28 mouse cellular contexts compared by ENCODE assay signal in the genomic region with DNA sequence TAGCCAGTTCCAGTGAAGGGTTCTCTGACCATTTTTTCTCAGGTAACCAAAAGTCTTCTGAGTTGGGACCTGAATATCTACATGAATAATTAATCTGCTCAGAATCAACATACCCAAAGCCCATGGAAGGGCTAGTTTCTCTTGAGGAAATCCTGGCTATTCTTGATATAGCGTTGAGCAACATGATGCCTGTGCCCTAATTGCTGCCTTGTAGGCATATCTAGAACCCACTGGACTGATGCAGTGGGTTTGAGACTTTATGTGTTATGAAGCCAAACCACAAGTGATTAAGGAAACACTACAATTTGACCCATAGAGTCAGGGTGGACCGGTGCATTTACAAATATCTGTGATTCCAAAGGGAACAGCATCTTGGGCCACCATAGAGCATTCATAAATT.
"Had no signal": no experiment of that assay in that cellular context is flagged by ENCODE, and none has a peak within 500 bp of the region (broad histone marks: within the 10 kb centered on the region; RNA-seq: fewer than 3 reads in every experiment).

No protein-coding gene starts in this region.

- ATAC-seq: forebrain, embryonic 13.5 days; forebrain, embryonic 14.5 days; forebrain, embryonic 15.5 days; forebrain, embryonic 16.5 days; forebrain, postnatal 0 days had no signal

- H3K36me3 ChIP-seq: embryonic facial prominence, embryonic 10.5 days; embryonic facial prominence, embryonic 12.5 days; embryonic facial prominence, embryonic 13.5 days; embryonic facial prominence, embryonic 15.5 days; forebrain, embryonic 10.5 days; forebrain, embryonic 12.5 days; forebrain, embryonic 15.5 days had no signal

- H3K4me1 ChIP-seq: embryonic facial prominence, embryonic 10.5 days; embryonic facial prominence, embryonic 12.5 days; embryonic facial prominence, embryonic 13.5 days; embryonic facial prominence, embryonic 15.5 days; forebrain, embryonic 10.5 days; forebrain, embryonic 12.5 days; forebrain, embryonic 13.5 days; forebrain, embryonic 15.5 days had no signal

- H3K4me3 ChIP-seq: embryonic facial prominence, embryonic 10.5 days; embryonic facial prominence, embryonic 12.5 days; embryonic facial prominence, embryonic 13.5 days; embryonic facial prominence, embryonic 15.5 days; erythroblast, embryonic 14.5 days; forebrain, embryonic 10.5 days; forebrain, embryonic 12.5 days; forebrain, embryonic 13.5 days; forebrain, embryonic 15.5 days; gastrocnemius, adult 2 months; heart, adult 2 months had no signal

- H3K27ac ChIP-seq: embryonic facial prominence, embryonic 10.5 days; embryonic facial prominence, embryonic 12.5 days; embryonic facial prominence, embryonic 13.5 days; embryonic facial prominence, embryonic 15.5 days; forebrain, embryonic 10.5 days; forebrain, embryonic 12.5 days; forebrain, embryonic 13.5 days; forebrain, embryonic 15.5 days; gastrocnemius, adult 2 months; heart, adult 2 months had no signal

- H3K27me3 ChIP-seq: embryonic facial prominence, embryonic 12.5 days; embryonic facial prominence, embryonic 13.5 days; embryonic facial prominence, embryonic 15.5 days; forebrain, embryonic 12.5 days; forebrain, embryonic 13.5 days; forebrain, embryonic 15.5 days had no signal

- H3K9me3 ChIP-seq: embryonic facial prominence, embryonic 10.5 days; embryonic facial prominence, embryonic 12.5 days; embryonic facial prominence, embryonic 13.5 days; embryonic facial prominence, embryonic 15.5 days; forebrain, embryonic 10.5 days; forebrain, embryonic 12.5 days; forebrain, embryonic 13.5 days; forebrain, embryonic 15.5 days had no signal

- H3K4me2 ChIP-seq: embryonic facial prominence, embryonic 12.5 days; embryonic facial prominence, embryonic 13.5 days; embryonic facial prominence, embryonic 15.5 days; forebrain, embryonic 12.5 days; forebrain, embryonic 13.5 days; forebrain, embryonic 15.5 days had no signal

- H3K9ac ChIP-seq: embryonic facial prominence, embryonic 12.5 days; embryonic facial prominence, embryonic 13.5 days; embryonic facial prominence, embryonic 15.5 days; forebrain, embryonic 12.5 days; forebrain, embryonic 13.5 days; forebrain, embryonic 15.5 days; forebrain, postnatal 0 days had no signal

- DNase-seq: cerebellum, adult 2 months; cerebellum, adult 8-10 months; cerebellum, adult 9-10 months; cerebellum, adult 9-11 months; cerebellum, postnatal 10 days; cerebellum, postnatal 14 days; cerebellum, postnatal 25 days; cerebellum, postnatal 36 days; embryo, embryonic 11 days; forebrain, postnatal 0 days; gastrocnemius, adult 2 months; gastrocnemius, postnatal 10 days; gastrocnemius, postnatal 14 days; gastrocnemius, postnatal 25 days; gastrocnemius, postnatal 36 days; heart, adult 18-20 months; heart, adult 2 months had no signal
